Mouse (Mus musculus) stomach, postnatal 0 days (tissue): ENCODE measurements at regions not wholly inside any gene's neighbourhood (a gene's known extent, or its start where the extent isn't known, plus 50 kb on each side); places are given as distances from the start of the nearest gene placed in this dataset.

Experiments
- ATAC-seq: fragments of 200-750 bp; cut with Nextera tagmentation; 2 replicates; pipeline ENCODE4 v1.8.0; 2017; ENCODE audit not compliant: low FRiP score, low TSS enrichment
- DNase-seq: peaks from one replicate; pipeline ENCODE4 v3.0.0-alpha.2; 2016; ENCODE audit warnings: low spot score
- H3K27ac ChIP-seq: fragments of 300-500 bp; sonication (generic); replicated peaks from 2 replicates; pipeline ENCODE4 v1.5.1; 2014; ENCODE audit warnings: mild to moderate bottlenecking, control low read depth
- H3K27me3 ChIP-seq: fragments of 300-500 bp; sonication (generic); 2 replicates; pipeline ENCODE4 v1.6.1; 2014; ENCODE audit warnings: low read length; ENCODE audit not compliant: control insufficient read depth, insufficient read depth
- H3K36me3 ChIP-seq: fragments of 300-500 bp; sonication (generic); 2 replicates; pipeline ENCODE4 v1.6.1; 2014; ENCODE audit warnings: low read length, mixed read lengths; ENCODE audit not compliant: control insufficient read depth, insufficient read depth
- H3K4me1 ChIP-seq: fragments of 300-500 bp; sonication (generic); replicated peaks from 2 replicates; pipeline ENCODE4 v1.6.1; 2014; ENCODE audit warnings: antibody characterized with exemption; ENCODE audit not compliant: control insufficient read depth, insufficient read depth
- H3K4me2 ChIP-seq: fragments of 300-500 bp; sonication (generic); replicated peaks from 2 replicates; pipeline ENCODE4 v1.6.1; 2014; ENCODE audit warnings: low read depth, mild to moderate bottlenecking, control low read depth, moderate library complexity
- H3K4me3 ChIP-seq: fragments of 300-500 bp; sonication (generic); 2 replicates; pipeline ENCODE4 v1.5.1; 2014; ENCODE audit warnings: low read depth, low read length, control low read depth
- H3K9ac ChIP-seq: fragments of 300-500 bp; sonication (generic); 2 replicates; pipeline ENCODE4 v1.6.1; 2014; ENCODE audit warnings: mild to moderate bottlenecking, low read length, control low read depth, mixed read lengths
- H3K9me3 ChIP-seq: fragments of 300-500 bp; sonication (generic); 2 replicates; pipeline ENCODE4 v1.6.1; 2016; ENCODE audit warnings: low read length; ENCODE audit not compliant: control insufficient read depth
- CTCF ChIP-seq: IDR thresholded peaks from 2 replicates; pipeline ENCODE4 v1.5.1; 2016; ENCODE audit warnings: antibody characterized with exemption, low read depth, mild to moderate bottlenecking, moderate library complexity
- EP300 ChIP-seq: optimal IDR thresholded peaks from 2 replicates; pipeline ENCODE3; 2016; ENCODE audit warnings: antibody characterized with exemption
- WGBS: fragments of 180-500 bp; shearing (Covaris S2); extraction: QIAGEN DNeasy Blood & Tissue Kit; methylation state at CpG from one replicate; pipeline ENCODE4 v1.1.7; 2014; 5-methylcytosine and 5-hydroxymethylcytosine counted together

GRCm38 (mm10) chr3:53981585-53981984 is 118.0 kb upstream of the Ufm1 start:
- H3K27me3 ChIP-seq = no peaks in the 10 kb centered on the region
- H3K9ac ChIP-seq = no peak overlapping the region
- no peak overlapping the region for H3K4me3 ChIP-seq
- DNase-seq = no peak
- no peaks in the 10 kb centered on the region for H3K9me3 ChIP-seq
- ATAC-seq = no peak
- TF ChIP-seq EP300 = no peak
- TF ChIP-seq CTCF = no peak
- H3K36me3 ChIP-seq = no peaks in the 10 kb centered on the region
- no peak overlapping the region for H3K4me2 ChIP-seq
- no peaks in the 10 kb centered on the region for H3K4me1 ChIP-seq
- no peak overlapping the region for H3K27ac ChIP-seq

GRCm38 (mm10) chr3:53977379-53978080 is 113.9 kb upstream of the Ufm1 start:
- Histone ChIP-seq H3K9me3 (no peaks in the 10 kb centered on the region), H3K9ac (no peak overlapping the region), H3K4me1 (no peaks in the 10 kb centered on the region; the same call in 1 of the 2 replicates), H3K36me3 (no peaks in the 10 kb centered on the region), H3K4me2 (no peak overlapping the region), H3K27me3 (no peaks in the 10 kb centered on the region), H3K4me3 (no peak overlapping the region), H3K27ac (no peak overlapping the region)
- no peak for DNase-seq
- ATAC-seq = no peak
- no peak for TF ChIP-seq EP300
- TF ChIP-seq CTCF = no peak
- 88% methylated on average over 5 of the region's 5 CpGs for WGBS

- 0 out of 2 replicates have a peak overlapping the region, but pooled peaks have one; percentile 13 for H3K9ac ChIP-seq
- no peaks in the 10 kb centered on the region; the same call in 1 of the 2 replicates for H3K4me1 ChIP-seq
- H3K4me3 ChIP-seq = no peak overlapping the region
- H3K27ac ChIP-seq = no peak overlapping the region
- no peaks in the 10 kb centered on the region for H3K36me3 ChIP-seq
- H3K9me3 ChIP-seq = no peaks in the 10 kb centered on the region
- no peak for TF ChIP-seq CTCF
- TF ChIP-seq EP300 = no peak
- WGBS = 16% methylated on average over 10 of the region's 10 CpGs
- no peaks in the 10 kb centered on the region for H3K27me3 ChIP-seq
- DNase-seq (peak; percentile 21), ATAC-seq (no peak)
- no peak overlapping the region; the same call in 1 of the 2 replicates for H3K4me2 ChIP-seq
Observed at GRCm38 (mm10) chr3:53974905-53975551, 111.4 kb upstream of the Ufm1 start.

- Histone ChIP-seq H3K27ac (no peak overlapping the region), H3K4me1 (no peaks in the 10 kb centered on the region), H3K9me3 (no peaks in the 10 kb centered on the region), H3K27me3 (no peaks in the 10 kb centered on the region), H3K9ac (no peak overlapping the region), H3K4me2 (no peak overlapping the region), H3K36me3 (no peaks in the 10 kb centered on the region), H3K4me3 (no peak overlapping the region)
- no peak for ATAC-seq
- TF ChIP-seq EP300 (no peak), CTCF (no peak)
- no peak for DNase-seq
- WGBS = 57% methylated on average over 5 of the region's 5 CpGs
Observed at GRCm38 (mm10) chr3:53969000-53969641, 105.5 kb upstream of the Ufm1 start.

GRCm38 (mm10) chr3:53965142-53965541 is 101.5 kb upstream of the Ufm1 start:
- ATAC-seq (peak; percentile 60; the same call in 1 of the 2 replicates), DNase-seq (no peak)
- Histone ChIP-seq H3K4me2 (no peak overlapping the region), H3K27me3 (no peaks in the 10 kb centered on the region), H3K9ac (no peak overlapping the region), H3K36me3 (no peaks in the 10 kb centered on the region), H3K27ac (no peak overlapping the region), H3K4me1 (no peaks in the 10 kb centered on the region), H3K4me3 (no peak overlapping the region), H3K9me3 (no peaks in the 10 kb centered on the region)
- TF ChIP-seq EP300 (peak; percentile 81), CTCF (no peak)
- 33% methylated on average over 5 of the region's 5 CpGs for WGBS

GRCm38 (mm10) chr3:53953801-53954200 is 90.2 kb upstream of the Ufm1 start:
- H3K4me3 ChIP-seq = no peak overlapping the region
- H3K4me1 ChIP-seq = no peaks in the 10 kb centered on the region
- no peak overlapping the region for H3K27ac ChIP-seq
- no peaks in the 10 kb centered on the region for H3K27me3 ChIP-seq
- no peak overlapping the region for H3K9ac ChIP-seq
- DNase-seq = no peak
- H3K9me3 ChIP-seq = no peaks in the 10 kb centered on the region
- 86% methylated on average over 2 of the region's 2 CpGs for WGBS
- no peaks in the 10 kb centered on the region for H3K36me3 ChIP-seq
- ATAC-seq = no peak
- no peak for TF ChIP-seq CTCF
- TF ChIP-seq EP300 = no peak
- H3K4me2 ChIP-seq = no peak overlapping the region
